Mouse (Mus musculus) spleen, adult 2 months (tissue): ENCODE results near the gene Tcf7l1.

ENCODE experiments used
- CTCF ChIP-seq: fragments of 200-500 bp; IDR thresholded peaks from 2 replicates; pipeline ENCODE4 v1.5.1; 2011; ENCODE audit warnings: mild to moderate bottlenecking, inconsistent platforms; ENCODE audit not compliant: insufficient read depth, insufficient read length, insufficient replicate concordance; ENCODE audit errors: extremely low read depth
- POLR2A ChIP-seq: fragments of 200-500 bp; IDR thresholded peaks from 2 replicates; pipeline ENCODE4 v1.6.1; 2011; ENCODE audit warnings: low read depth, low read length, inconsistent platforms

DNA sequence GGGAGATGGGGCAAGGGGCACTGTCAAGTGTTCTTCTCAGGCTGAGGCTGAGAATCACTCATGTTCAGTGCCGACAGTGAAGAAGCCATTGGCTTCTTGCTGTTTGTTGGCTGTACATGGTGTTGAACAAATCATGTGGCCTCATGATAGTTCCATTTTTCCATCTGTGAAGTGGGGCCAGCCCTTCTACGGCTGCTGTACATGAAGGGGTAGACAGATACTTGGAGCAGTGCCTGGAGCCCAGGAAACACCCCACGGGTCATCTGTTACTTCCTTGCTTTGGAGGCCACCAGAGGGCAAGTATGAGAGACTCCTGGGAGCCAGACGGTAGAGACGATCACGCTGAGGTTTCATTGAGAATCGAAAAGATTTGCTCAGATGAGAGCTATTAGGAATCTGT is 46.7 kb downstream of the Tcf7l1 start:
- TF ChIP-seq POLR2A (no peak), CTCF (no peak)
